Mouse (Mus musculus): ENCODE data around the gene Ciz1. TPM values are rescaled to one million over a fixed set of nuclear protein-coding genes. Genes with fewer than 3 reads are reported as not detected.

Gene Ciz1
- polyA plus RNA-seq, 1 experiment from 2014 or later, result 37.3 TPM

- no peak for DNase-seq (ENCODE audit: low spot score)
- no peaks in the 10 kb centered on the region for H3K36me3 ChIP-seq (ENCODE audit: control insufficient read depth, insufficient read depth, low read length)
- no peaks in the 10 kb centered on the region for H3K9me3 ChIP-seq (replicated peaks; ENCODE audit: control insufficient read depth, low read length)
- no peaks in the 10 kb centered on the region for H3K4me1 ChIP-seq (ENCODE audit: control insufficient read depth, insufficient read depth, low read length)
- no peak overlapping the region for H3K27ac ChIP-seq (ENCODE audit: low read depth, low read length)
- no peaks in the 10 kb centered on the region for H3K27me3 ChIP-seq (replicated peaks; ENCODE audit: control insufficient read depth, insufficient read depth, low read length)
- H3K9ac ChIP-seq (ENCODE audit: low read length), result no peak overlapping the region
- WGBS, result 68% methylated on average over 4 of the region's 4 CpGs
- ATAC-seq, result no peak
- no peak overlapping the region for H3K4me2 ChIP-seq (ENCODE audit: low read length)
- no peak overlapping the region for H3K4me3 ChIP-seq (ENCODE audit: low read depth, low read length)
Observed at GRCm38 (mm10) chr2:32327200-32327599, 24.9 kb upstream of the Ciz1 start.

- H3K36me3 ChIP-seq (ENCODE audit: control insufficient read depth, insufficient read depth, low read length), result no peaks in the 10 kb centered on the region
- WGBS, result 47% methylated on average over 13 of the region's 13 CpGs
- H3K4me2 ChIP-seq (ENCODE audit: low read length), result no peak overlapping the region
- ATAC-seq (no peak), DNase-seq (ENCODE audit: low spot score) (no peak)
- no peaks in the 10 kb centered on the region for H3K27me3 ChIP-seq (replicated peaks; ENCODE audit: control insufficient read depth, insufficient read depth, low read length)
- H3K27ac ChIP-seq (ENCODE audit: low read depth, low read length), result no peak overlapping the region
- no peaks in the 10 kb centered on the region for H3K4me1 ChIP-seq (ENCODE audit: control insufficient read depth, insufficient read depth, low read length)
- no peaks in the 10 kb centered on the region for H3K9me3 ChIP-seq (replicated peaks; ENCODE audit: control insufficient read depth, low read length)
- no peak overlapping the region for H3K9ac ChIP-seq (ENCODE audit: low read length)
- H3K4me3 ChIP-seq (ENCODE audit: low read depth, low read length), result no peak overlapping the region
Observed at GRCm38 (mm10) chr2:32328911-32329460, 23.1 kb upstream of the Ciz1 start.

- 59% methylated on average over 6 of the region's 6 CpGs for WGBS
- H3K9me3 ChIP-seq (replicated peaks; ENCODE audit: control insufficient read depth, low read length), result no peaks in the 10 kb centered on the region
- no peak for ATAC-seq
- no peaks in the 10 kb centered on the region for H3K4me1 ChIP-seq (ENCODE audit: control insufficient read depth, insufficient read depth, low read length)
- no peak for DNase-seq (ENCODE audit: low spot score)
- no peak overlapping the region for H3K4me3 ChIP-seq (ENCODE audit: low read depth, low read length)
- no peak overlapping the region for H3K9ac ChIP-seq (ENCODE audit: low read length)
- H3K4me2 ChIP-seq (ENCODE audit: low read length), result no peak overlapping the region
- H3K36me3 ChIP-seq (ENCODE audit: control insufficient read depth, insufficient read depth, low read length), result no peaks in the 10 kb centered on the region
- H3K27ac ChIP-seq (ENCODE audit: low read depth, low read length), result no peak overlapping the region
- no peaks in the 10 kb centered on the region for H3K27me3 ChIP-seq (replicated peaks; ENCODE audit: control insufficient read depth, insufficient read depth, low read length)
Observed at GRCm38 (mm10) chr2:32329531-32329930, 22.6 kb upstream of the Ciz1 start.

GRCm38 (mm10) chr2:32332159-32332558, 20.0 kb upstream of the Ciz1 start:
- Histone ChIP-seq H3K27ac (ENCODE audit: low read depth, low read length) (no peak overlapping the region), H3K4me2 (ENCODE audit: low read length) (no peak overlapping the region), H3K4me3 (ENCODE audit: low read depth, low read length) (no peak overlapping the region), H3K27me3 (replicated peaks; ENCODE audit: control insufficient read depth, insufficient read depth, low read length) (no peaks in the 10 kb centered on the region), H3K4me1 (ENCODE audit: control insufficient read depth, insufficient read depth, low read length) (no peaks in the 10 kb centered on the region), H3K9ac (ENCODE audit: low read length) (no peak overlapping the region), H3K36me3 (ENCODE audit: control insufficient read depth, insufficient read depth, low read length) (0 out of 2 replicates have a peak, but pooled peaks cover 5% of the 10 kb centered on the region), H3K9me3 (replicated peaks; ENCODE audit: control insufficient read depth, low read length) (no peaks in the 10 kb centered on the region)
- ATAC-seq (no peak), DNase-seq (ENCODE audit: low spot score) (no peak)
- 83% methylated on average over 5 of the region's 5 CpGs for WGBS

GRCm38 (mm10) chr2:32335888-32336287, 16.2 kb upstream of the Ciz1 start:
- DNase-seq (ENCODE audit: low spot score), result no peak
- Histone ChIP-seq H3K27ac (ENCODE audit: low read depth, low read length) (no peak overlapping the region), H3K4me1 (ENCODE audit: control insufficient read depth, insufficient read depth, low read length) (no peaks in the 10 kb centered on the region), H3K4me3 (ENCODE audit: low read depth, low read length) (no peak overlapping the region), H3K9ac (ENCODE audit: low read length) (no peak overlapping the region), H3K27me3 (replicated peaks; ENCODE audit: control insufficient read depth, insufficient read depth, low read length) (no peaks in the 10 kb centered on the region), H3K4me2 (ENCODE audit: low read length) (no peak overlapping the region), H3K9me3 (replicated peaks; ENCODE audit: control insufficient read depth, low read length) (no peaks in the 10 kb centered on the region), H3K36me3 (ENCODE audit: control insufficient read depth, insufficient read depth, low read length) (0 out of 2 replicates have a peak, but pooled peaks cover 5% of the 10 kb centered on the region)
- no peak for ATAC-seq
- WGBS, result 53% methylated on average over 15 of the region's 15 CpGs

- H3K36me3 ChIP-seq (ENCODE audit: control insufficient read depth, insufficient read depth, low read length), result 0 out of 2 replicates have a peak, but pooled peaks cover 5% of the 10 kb centered on the region
Observed at GRCm38 (mm10) chr2:32339912-32340642, 12.1 kb upstream of the Ciz1 start.

GRCm38 (mm10) chr2:32340836-32341633, 11.1 kb upstream of the Ciz1 start:
- Histone ChIP-seq H3K9ac (ENCODE audit: low read length) (no peak overlapping the region), H3K36me3 (ENCODE audit: control insufficient read depth, insufficient read depth, low read length) (no peaks in the 10 kb centered on the region), H3K4me2 (ENCODE audit: low read length) (no peak overlapping the region), H3K27ac (ENCODE audit: low read depth, low read length) (no peak overlapping the region), H3K4me1 (ENCODE audit: control insufficient read depth, insufficient read depth, low read length) (peaks cover 7% of the 10 kb centered on the region), H3K27me3 (replicated peaks; ENCODE audit: control insufficient read depth, insufficient read depth, low read length) (no peaks in the 10 kb centered on the region), H3K4me3 (ENCODE audit: low read depth, low read length) (no peak overlapping the region), H3K9me3 (replicated peaks; ENCODE audit: control insufficient read depth, low read length) (no peaks in the 10 kb centered on the region)
- no peak for DNase-seq (ENCODE audit: low spot score)
- 85% methylated on average over 13 of the region's 13 CpGs for WGBS
- no peak for ATAC-seq

More at GRCm38 (mm10) chr2:32339912-32340642, 12.1 kb upstream of the Ciz1 start:
- Histone ChIP-seq H3K4me1 (ENCODE audit: control insufficient read depth, insufficient read depth, low read length) (peaks cover 7% of the 10 kb centered on the region), H3K4me3 (ENCODE audit: low read depth, low read length) (no peak overlapping the region), H3K27me3 (replicated peaks; ENCODE audit: control insufficient read depth, insufficient read depth, low read length) (no peaks in the 10 kb centered on the region), H3K9me3 (replicated peaks; ENCODE audit: control insufficient read depth, low read length) (no peaks in the 10 kb centered on the region), H3K4me2 (ENCODE audit: low read length) (no peak overlapping the region), H3K27ac (ENCODE audit: low read depth, low read length) (no peak overlapping the region), H3K9ac (ENCODE audit: low read length) (no peak overlapping the region)
- 36% methylated on average over 25 of the region's 26 CpGs for WGBS
- ATAC-seq (no peak), DNase-seq (ENCODE audit: low spot score) (no peak)

GRCm38 (mm10) chr2:32341634-32341939, 10.5 kb upstream of the Ciz1 start:
- peaks cover 7% of the 10 kb centered on the region for H3K4me1 ChIP-seq (ENCODE audit: control insufficient read depth, insufficient read depth, low read length)
- no peak overlapping the region for H3K4me2 ChIP-seq (ENCODE audit: low read length)
- WGBS, result 87% methylated on average over 4 of the region's 4 CpGs
- no peaks in the 10 kb centered on the region for H3K36me3 ChIP-seq (ENCODE audit: control insufficient read depth, insufficient read depth, low read length)
- no peak overlapping the region for H3K4me3 ChIP-seq (ENCODE audit: low read depth, low read length)
- no peak overlapping the region for H3K9ac ChIP-seq (ENCODE audit: low read length)
- DNase-seq (ENCODE audit: low spot score) (no peak), ATAC-seq (no peak)
- no peaks in the 10 kb centered on the region for H3K9me3 ChIP-seq (replicated peaks; ENCODE audit: control insufficient read depth, low read length)
- no peaks in the 10 kb centered on the region for H3K27me3 ChIP-seq (replicated peaks; ENCODE audit: control insufficient read depth, insufficient read depth, low read length)
- H3K27ac ChIP-seq (ENCODE audit: low read depth, low read length), result no peak overlapping the region

- no peaks in the 10 kb centered on the region for H3K27me3 ChIP-seq (replicated peaks; ENCODE audit: control insufficient read depth, insufficient read depth, low read length)
- no peak overlapping the region for H3K27ac ChIP-seq (ENCODE audit: low read depth, low read length)
- peaks cover 7% of the 10 kb centered on the region for H3K4me1 ChIP-seq (ENCODE audit: control insufficient read depth, insufficient read depth, low read length)
- no peak overlapping the region for H3K4me3 ChIP-seq (ENCODE audit: low read depth, low read length)
- H3K36me3 ChIP-seq (ENCODE audit: control insufficient read depth, insufficient read depth, low read length), result no peaks in the 10 kb centered on the region
- no peak overlapping the region for H3K9ac ChIP-seq (ENCODE audit: low read length)
- DNase-seq (ENCODE audit: low spot score), result no peak
- WGBS, result 88% methylated on average over 4 of the region's 4 CpGs
- no peak overlapping the region for H3K4me2 ChIP-seq (ENCODE audit: low read length)
- no peak for ATAC-seq
- no peaks in the 10 kb centered on the region for H3K9me3 ChIP-seq (replicated peaks; ENCODE audit: control insufficient read depth, low read length)
Observed at GRCm38 (mm10) chr2:32342039-32342438, 10.1 kb upstream of the Ciz1 start.
